Mouse (Mus musculus) splenic B cell, adult 2 months (primary cell): ENCODE measurements around the gene Prmt8.

Experiments
- DNase-seq: peaks from one replicate; pipeline ENCODE4 v3.0.0-alpha.2; 2011; ENCODE audit warnings: low read depth, low spot score
- H3K27me3 ChIP-seq: 2 replicates; pipeline ENCODE4 v1.6.1; 2012; ENCODE audit warnings: mild to moderate bottlenecking, low read length, moderate library complexity, mixed read lengths; ENCODE audit not compliant: control insufficient read depth, poor library complexity, insufficient read depth, severe bottlenecking
- H3K36me3 ChIP-seq: 2 replicates; pipeline ENCODE4 v1.6.1; 2012; ENCODE audit warnings: mild to moderate bottlenecking, low read length, moderate library complexity, mixed read lengths; ENCODE audit not compliant: control insufficient read depth, poor library complexity, insufficient read depth, severe bottlenecking

Prmt8 gene

DNA sequence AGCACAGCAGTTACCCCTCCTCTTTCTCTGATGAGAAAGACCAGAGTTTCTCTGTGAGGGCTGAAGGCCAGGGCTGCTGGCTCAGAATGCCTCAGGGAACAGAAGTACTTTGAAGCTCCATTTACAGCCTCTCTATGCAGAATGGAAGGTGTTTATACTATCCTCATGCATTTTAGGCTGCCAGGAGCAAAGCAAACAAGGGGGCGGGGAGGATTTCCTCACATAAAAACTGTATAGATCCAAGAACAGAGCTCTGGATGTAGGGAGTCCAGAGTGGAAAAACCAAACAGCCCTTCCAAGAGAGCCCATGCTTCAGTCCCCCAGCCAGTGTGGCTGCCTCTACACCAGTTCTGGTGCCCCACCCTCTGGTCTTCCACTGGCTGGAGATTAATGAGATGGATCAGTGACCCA is 61.0 kb downstream of the Prmt8 start:
- no peaks in the 10 kb centered on the region for H3K36me3 ChIP-seq
- H3K27me3 ChIP-seq, result no peaks in the 10 kb centered on the region
- DNase-seq, result no peak

DNA sequence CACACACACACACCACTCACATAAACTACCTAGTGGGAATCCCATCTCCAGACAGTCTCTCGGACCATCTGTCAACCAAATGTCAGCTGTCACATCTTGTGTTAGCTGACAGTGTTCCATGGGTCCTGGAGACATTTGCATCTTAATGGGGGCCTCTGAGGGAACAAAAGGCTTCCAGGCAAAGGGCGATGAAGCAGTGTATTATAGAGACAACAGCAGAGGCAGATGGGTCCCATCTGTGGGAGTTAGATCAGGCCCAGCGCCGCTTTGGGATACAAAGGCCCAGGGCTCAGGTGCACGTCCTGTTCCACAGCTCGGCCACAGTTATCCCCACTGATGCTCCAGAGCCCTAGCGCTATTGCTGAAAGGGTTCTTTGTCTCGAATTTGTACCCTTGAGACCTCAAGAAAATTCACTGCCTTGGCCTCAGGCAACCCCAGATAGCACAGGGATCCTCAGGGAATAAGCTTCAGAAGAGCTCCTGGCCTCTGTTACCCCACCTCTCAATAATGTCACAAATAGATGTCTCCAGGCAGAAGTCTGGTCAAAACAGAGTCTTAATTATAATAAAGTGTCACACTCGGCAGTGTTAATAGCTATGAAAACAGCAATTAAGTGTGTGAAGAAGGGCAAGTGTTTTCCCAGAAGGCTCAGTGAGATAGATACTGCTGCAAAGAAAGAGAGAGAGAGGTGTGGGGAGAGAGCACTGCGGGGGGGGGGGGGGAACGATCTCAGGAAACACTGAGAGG is 68.1 kb downstream of the Prmt8 start:
- DNase-seq, result no peak
- H3K27me3 ChIP-seq, result no peaks in the 10 kb centered on the region
- no peaks in the 10 kb centered on the region for H3K36me3 ChIP-seq

DNA sequence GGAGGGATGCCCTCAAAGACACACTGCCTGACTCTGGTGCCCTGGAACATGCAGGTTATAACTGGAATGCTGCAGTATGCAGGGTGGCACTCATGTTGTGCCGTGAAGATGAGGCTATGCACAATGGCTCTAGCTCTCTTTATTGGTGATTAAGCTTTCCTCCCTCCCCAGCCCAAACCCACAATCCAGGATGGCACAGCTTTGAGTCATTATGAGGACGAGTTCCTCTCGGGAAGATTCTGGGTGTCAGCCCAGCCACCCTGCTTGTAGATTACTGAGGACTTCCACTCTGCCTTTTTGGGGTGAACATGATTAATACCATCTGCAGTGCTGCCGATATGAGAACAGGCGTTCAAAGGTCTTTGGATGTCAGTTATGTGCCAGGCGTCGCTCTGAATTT is 75.6 kb downstream of the Prmt8 start:
- Histone ChIP-seq H3K36me3 (no peaks in the 10 kb centered on the region), H3K27me3 (no peaks in the 10 kb centered on the region)
- no peak for DNase-seq

DNA sequence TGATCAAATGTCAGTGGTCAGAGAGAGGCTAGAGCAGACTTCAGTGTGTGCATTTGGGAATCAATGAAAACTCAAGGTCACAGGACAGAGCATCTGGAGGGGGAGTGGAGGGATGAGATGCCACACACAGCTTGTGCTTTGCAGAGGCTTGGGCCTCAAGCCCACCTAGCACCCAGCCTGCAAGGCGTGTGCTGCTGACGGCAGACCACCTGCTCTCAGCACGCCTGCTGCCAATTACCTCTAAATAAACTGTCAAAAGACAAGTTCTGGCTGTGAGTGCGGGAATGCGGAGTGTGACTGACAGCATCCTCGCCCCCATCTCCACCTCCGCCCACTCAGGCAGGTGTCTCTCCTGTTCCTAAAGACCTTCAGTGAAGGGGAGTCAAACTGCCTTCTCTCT is 77.0 kb downstream of the Prmt8 start:
- no peak for DNase-seq
- Histone ChIP-seq H3K27me3 (no peaks in the 10 kb centered on the region), H3K36me3 (no peaks in the 10 kb centered on the region)

DNA sequence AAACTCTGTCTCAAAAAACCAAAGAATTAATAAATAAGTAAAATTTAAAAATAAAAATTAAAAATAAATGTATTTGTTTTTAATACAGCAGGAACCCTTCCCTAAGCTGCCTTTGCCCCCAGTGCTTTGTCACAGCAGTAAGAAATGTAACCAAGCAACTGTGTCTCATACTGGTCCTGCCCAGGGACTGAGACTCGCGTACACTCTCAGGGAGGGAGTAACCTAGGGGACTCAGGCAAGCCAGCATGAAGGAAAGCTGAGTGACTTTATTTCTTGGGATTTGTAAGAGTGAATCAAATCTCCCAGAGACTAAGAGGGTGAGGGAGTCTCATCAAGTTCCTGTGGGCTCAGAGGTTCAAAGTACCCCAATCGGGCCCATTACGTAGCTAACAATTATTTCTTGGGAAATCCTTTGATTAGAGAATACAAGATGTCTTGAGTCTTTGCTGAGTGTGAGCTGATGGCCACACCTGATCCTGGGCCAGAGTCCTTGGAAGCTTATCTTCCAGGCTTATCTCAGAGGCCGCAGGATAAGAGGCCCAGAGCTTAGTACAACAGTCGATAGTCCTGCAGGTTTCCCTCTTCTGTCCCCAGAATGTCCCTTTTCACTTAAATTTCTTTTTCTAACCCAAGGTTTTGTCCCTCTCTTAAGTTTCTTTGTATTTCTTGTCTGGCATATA is 82.0 kb downstream of the Prmt8 start:
- no peak for DNase-seq
- H3K27me3 ChIP-seq, result no peaks in the 10 kb centered on the region
- no peaks in the 10 kb centered on the region for H3K36me3 ChIP-seq

DNA sequence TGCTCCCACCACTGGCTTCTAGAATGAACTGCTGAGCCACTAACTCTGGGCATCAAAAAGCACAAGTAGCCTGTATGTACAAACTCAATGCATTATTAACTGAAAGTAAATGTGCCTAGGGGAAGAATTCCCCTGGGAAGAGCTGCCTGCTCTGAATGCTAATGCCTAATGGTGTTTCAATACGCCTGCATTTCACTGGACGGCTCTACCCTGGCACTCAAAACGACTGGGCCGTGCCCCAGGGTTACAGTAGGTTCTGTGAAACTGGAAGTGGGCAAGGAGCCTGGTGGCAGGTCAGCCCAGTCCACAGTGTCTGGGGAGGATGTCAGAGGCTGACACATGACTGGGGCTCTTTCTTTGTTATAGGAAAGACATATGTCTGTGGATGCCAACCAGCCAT is 84.3 kb downstream of the Prmt8 start:
- no peak for DNase-seq
- Histone ChIP-seq H3K36me3 (no peaks in the 10 kb centered on the region), H3K27me3 (no peaks in the 10 kb centered on the region)

DNA sequence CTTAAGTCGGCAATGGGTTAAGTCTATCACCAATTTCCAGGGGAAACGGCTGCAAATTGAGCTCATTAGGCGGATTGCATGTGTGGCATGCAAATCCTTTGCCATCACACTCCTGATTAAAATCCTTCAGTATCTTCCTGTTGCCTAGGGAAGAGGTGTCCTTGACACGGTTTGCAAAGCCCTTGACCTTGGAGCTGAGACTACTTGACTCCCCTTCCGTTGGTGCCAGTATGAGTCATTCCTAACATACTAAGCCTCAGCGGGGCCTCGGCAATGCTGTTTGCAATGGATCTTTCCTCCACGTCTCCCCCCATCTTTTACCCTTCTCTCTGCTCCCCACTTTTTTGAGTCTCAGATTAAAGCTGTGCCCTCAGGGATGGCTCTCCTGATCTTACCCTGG is 85.7 kb downstream of the Prmt8 start:
- Histone ChIP-seq H3K36me3 (no peaks in the 10 kb centered on the region), H3K27me3 (no peaks in the 10 kb centered on the region)
- no peak for DNase-seq

DNA sequence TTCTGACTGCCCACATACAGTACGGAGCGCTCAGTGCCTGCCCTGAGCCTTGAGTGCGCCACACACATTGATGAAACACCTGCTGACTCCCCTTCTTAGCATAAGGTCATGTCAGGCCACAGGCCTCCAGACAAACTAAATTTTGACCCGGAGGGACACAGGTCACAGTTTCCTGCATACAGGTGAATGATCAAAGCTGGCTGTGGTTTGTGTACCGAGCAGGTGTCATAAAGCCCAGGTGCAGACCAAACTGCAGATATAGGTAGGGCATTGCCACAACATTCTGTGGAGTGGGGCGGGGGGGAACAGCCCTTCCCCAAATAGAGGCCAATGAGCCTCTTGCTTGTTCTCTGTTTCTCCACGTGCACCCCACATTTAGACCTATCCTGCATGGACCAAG is 88.5 kb downstream of the Prmt8 start:
- no peak for DNase-seq

DNA sequence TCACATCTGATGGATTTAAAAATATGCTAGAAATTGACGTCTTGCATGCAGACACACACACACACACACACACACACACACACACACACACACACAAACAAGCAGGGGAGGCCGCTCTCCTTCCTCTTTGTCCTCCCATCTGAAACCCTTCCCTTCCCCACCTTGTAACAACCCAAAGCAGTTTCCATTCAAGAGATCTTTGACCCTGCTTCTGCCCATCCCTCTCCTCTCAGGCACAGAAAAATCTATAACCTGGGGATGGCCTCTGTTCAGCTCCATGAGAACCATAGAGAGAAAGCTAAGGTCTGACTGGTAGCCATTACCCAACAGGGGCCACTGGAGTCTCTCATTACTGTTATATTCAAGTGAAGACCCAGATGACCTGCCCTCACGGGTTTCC is 90.3 kb downstream of the Prmt8 start:
- no peak for DNase-seq
- H3K27me3 ChIP-seq, result no peaks in the 10 kb centered on the region
- no peaks in the 10 kb centered on the region for H3K36me3 ChIP-seq

More for the DNA sequence above, 88.5 kb downstream of the Prmt8 start:
- Histone ChIP-seq H3K27me3 (no peaks in the 10 kb centered on the region), H3K36me3 (no peaks in the 10 kb centered on the region)

DNA sequence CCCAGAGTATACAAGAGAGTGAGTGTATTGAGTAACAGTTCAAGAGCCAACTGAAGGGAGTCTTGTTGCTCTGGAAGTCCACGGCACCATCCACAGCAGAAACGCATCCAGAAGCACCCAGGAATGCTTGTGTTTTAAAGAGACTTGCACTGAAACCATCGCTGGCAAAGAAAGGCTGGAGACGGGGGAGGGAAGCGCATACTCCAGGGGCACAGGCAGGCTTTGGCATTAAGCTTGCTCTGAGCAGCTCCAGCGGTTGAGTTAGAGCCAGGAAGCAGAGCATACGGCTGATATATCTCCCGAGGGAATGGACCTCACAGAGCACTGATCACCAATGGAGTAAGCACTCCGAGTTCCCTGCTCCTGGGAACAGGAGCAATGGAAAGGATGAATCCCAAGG is 91.0 kb downstream of the Prmt8 start:
- no peak for DNase-seq
- no peaks in the 10 kb centered on the region for H3K36me3 ChIP-seq
- H3K27me3 ChIP-seq, result no peaks in the 10 kb centered on the region

DNA sequence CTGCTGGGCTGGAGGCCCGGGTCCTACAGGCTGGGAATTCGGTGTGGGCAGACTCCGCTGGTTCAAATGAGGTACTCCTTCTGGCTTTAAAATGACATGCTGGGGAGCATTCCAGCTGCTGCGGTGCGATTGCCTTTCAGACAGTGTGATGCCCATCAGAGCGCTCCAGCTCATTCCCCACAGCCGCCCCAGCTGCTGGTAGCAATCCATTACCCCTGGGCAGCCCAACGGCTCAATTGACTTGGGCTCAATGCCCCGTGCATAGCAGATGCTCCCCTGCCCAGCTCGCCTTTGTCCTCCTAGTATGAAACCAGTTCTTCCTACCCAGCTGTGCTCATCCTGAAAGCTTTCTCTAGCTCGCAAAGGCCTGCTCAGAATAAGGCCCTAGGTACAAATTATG is 92.4 kb downstream of the Prmt8 start:
- Histone ChIP-seq H3K36me3 (no peaks in the 10 kb centered on the region), H3K27me3 (no peaks in the 10 kb centered on the region)
- no peak for DNase-seq

DNA sequence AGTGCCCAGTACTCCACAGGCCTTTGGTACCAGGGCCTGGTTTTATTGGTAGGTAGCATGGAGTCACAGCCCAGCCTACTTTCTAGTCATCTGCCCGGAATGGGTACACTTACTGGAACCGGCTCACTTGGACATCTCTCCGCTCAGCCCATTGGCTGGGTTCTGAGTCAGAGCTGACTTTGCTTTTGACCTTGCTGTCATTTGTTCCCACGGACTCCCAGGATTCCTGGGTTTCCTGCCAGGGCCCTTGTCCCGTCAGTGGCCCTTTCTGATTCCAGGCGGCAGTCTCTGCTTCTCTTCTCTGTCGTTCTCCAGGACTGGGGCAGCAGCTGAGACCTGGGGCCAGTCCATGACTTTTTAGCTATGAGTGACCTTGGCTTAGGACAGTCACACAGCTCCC is 97.2 kb downstream of the Prmt8 start:
- Histone ChIP-seq H3K36me3 (no peaks in the 10 kb centered on the region), H3K27me3 (no peaks in the 10 kb centered on the region)
- no peak for DNase-seq

DNA sequence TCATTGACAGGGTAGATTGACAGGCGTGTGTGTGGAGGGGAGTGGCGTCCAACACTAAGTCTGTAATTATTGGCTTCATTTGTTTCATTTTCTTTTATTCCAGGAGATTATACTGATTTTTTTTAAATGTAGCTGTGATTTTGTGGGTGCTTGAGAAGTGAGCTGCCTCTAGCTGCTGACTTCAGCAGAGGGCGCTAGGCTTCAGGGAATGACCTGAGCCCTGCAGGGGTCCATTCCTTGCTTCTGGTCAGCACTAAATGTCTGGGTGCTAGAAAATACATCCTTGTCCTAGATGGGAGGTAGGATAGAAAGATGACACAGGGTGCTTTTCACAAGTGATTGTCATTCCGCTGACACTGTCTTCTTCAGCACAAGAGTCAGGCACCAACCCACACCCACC is 99.2 kb downstream of the Prmt8 start:
- DNase-seq, result no peak
- Histone ChIP-seq H3K36me3 (no peaks in the 10 kb centered on the region), H3K27me3 (no peaks in the 10 kb centered on the region)

DNA sequence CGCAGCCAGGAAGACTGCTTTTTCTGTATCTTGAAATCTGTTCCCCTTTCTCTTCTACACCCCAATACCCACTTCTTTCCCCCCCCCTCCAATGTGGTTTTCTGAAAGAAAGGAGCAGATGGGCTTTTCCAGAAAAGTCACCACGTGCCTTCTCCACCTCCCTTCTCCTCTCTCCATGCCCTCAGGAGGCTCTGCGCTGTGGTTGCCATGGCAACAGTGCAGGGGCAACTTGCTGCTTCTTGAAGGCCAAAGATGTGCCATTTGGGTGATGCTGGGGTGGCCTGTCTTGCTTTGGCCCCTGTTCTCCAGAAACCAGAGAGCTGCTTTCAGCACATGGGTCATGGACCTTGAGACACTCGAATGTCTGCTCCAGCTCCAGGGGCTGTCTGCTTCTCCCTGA is 100.0 kb downstream of the Prmt8 start:
- DNase-seq, result no peak
- no peaks in the 10 kb centered on the region for H3K27me3 ChIP-seq
- H3K36me3 ChIP-seq, result no peaks in the 10 kb centered on the region

DNA sequence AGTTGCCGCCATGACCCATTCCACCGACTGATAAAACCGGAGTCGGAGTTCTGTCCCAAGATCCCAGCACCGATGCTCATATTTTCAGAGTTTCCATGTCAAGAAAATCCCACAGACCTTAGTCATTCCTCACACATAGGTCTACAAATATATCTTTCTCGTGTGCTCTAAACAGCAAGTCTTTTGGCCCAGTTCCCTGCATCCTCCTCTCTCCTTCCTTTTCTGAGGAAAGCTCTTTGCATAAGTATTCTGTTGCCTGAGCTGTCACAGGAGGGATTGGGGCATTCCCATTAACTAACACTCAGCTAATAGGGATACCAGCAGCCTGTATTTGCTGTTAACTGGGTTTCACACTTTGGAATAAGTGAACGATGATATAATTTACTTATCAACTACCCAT is 106.0 kb downstream of the Prmt8 start:
- DNase-seq, result no peak
- Histone ChIP-seq H3K36me3 (no peaks in the 10 kb centered on the region; the same call in 1 of the 2 replicates), H3K27me3 (no peaks in the 10 kb centered on the region)
